Mouse (Mus musculus) heart, adult 18-20 months (tissue): Measurements from ENCODE around the gene Tunar. TPM values are rescaled to one million over a fixed set of nuclear protein-coding genes. Genes with fewer than 3 reads are reported as not detected.

Experiments
- DNase-seq, 2 experiments: peaks; one replicate each; pipeline ENCODE4 v3.0.0; 2021 to 2022; ENCODE audit warnings: mixed read lengths in 1 of 2
- long read RNA-seq, 2 experiments: library from polyadenylated mRNA; stranded (forward); transcript quantifications; one replicate each; pipeline ENCODE4 v2.0.0; 2021
- total RNA-seq, 2 experiments: library from RNA; stranded (reverse); gene quantifications; 2 replicates each; pipeline ENCODE4 v1.2.3; 2021

Gene Tunar
- not detected for total RNA-seq
- long read RNA-seq, experiment 1, result 0 reads
- long read RNA-seq, experiment 2, result 0 reads

DNA sequence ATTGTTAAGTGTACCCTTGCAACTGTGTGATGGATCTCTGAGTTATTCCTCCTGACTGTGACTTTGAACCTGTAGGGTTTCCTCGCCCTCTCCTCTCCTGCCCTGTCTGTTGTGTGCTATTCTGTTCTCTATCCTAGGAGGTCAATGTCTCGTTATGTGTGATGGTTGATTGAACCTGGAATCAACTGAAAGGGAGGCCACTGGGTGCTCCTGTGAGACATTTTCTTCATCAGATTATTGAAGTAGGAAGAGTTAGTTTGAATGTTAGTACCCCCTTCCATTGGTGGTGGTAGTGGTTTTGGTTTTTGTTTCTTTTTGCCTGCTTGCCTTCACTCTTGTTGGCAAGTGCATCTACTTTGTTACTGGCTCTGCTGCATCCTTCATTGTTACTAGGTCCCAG, at the start of gene Tunar:
Gene Tunar (plus strand): TSS at position 301 of the 400 bp plus-strand sequence.
- no peak for DNase-seq

DNA sequence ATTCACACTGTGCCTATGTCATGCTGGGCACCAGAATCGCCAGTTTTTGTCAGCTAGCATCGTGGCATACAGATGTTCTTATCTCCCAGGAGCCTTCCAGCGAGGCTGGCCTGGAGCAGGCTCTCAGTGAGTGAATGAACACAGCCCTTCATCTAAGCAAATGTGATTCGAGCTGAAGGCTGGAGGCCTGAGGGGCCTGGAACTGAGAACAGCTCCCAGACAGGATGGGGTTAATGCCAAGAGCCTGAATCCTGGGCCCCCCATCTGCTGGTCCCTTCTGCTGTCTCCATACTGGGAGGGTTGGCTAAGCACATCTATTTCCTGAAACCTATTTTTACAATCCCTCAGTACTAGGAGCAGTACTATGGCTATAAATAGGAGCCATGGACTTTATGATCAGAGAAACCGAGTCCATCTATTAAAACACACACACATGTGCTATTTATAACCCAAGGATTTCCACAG, 21.1 kb upstream of the Tunar start:
- peak in 1 of 2 experiments; percentile 11 for DNase-seq

DNA sequence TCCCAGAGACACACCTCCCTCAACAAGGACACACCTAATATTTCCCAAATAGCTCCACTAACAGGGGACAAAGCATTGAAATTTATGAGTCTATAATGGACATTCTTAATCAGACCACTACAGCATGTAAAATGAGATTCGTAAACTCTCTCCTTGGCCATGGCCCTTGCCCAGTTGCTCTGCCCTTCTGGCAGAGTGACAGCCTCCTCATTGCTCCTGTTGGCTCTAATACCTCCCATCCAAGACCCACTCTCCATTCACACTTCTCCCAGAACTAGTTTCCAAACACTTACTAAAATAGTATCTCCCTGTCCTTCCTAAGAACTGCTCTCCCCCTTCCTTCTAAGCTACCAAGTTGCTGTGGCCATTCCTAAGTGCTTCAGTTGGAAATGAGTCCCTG, 19.3 kb upstream of the Tunar start:
- no peak for DNase-seq

DNA sequence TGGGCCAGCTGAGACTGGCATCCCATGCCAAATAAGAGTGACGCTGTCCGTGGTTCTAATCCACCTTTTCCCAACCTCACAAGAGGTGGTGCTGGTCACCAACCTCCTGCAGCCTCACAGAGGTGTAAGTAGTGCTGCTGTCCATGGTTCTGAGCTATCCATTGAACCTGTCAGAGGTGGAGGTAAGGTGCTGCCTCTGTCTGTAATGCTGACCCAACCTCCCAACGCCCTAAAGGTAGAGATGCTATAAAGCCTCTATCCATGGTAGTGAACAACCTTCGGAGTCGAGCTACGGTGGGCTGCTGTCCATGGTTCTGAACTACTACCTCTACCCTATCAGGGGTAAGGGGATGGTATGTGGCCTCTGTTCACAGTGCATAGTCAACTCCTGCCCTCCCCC, 11.5 kb upstream of the Tunar start:
- peak; percentile 4 to 25 for DNase-seq

DNA sequence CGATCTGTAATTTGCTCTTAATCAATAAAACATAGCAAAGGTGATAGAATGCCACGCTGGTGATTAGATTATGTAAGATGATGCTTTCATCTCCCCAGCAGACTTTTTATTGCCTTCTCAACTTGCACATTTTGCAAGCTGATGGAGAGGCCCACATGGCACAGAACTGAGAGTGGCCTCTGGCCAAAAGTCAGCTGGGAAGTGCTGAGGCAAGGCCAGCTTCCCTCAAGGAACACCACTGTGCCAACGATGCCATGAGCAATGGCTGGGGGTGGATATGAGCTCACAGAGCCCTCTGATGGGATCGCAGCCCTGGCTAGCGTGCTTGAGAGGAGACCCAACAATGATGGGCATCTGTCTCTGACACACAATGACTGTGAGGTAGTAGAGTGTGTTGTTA, 6.6 kb upstream of the Tunar start:
- no peak for DNase-seq

DNA sequence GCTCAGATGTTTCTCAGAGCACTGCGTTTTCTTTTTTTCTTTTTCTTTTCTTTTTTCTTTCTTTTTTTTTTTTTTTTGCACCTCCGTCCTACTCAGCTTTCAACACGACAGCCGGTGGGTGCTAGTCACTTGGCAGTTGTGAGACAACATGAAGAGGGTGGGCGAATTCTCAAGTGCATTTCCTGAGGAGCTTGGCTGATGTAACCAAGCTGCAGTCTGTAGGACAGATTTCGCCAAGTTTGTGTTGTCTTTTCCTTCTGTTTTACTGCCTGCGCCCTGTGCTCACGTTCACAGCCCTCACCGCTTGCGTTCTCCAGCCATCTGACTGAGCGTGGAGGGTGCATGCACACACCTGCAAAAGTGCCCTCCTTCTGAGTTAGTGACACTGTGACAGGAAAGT, 5.3 kb upstream of the Tunar start:
- no peak for DNase-seq

DNA sequence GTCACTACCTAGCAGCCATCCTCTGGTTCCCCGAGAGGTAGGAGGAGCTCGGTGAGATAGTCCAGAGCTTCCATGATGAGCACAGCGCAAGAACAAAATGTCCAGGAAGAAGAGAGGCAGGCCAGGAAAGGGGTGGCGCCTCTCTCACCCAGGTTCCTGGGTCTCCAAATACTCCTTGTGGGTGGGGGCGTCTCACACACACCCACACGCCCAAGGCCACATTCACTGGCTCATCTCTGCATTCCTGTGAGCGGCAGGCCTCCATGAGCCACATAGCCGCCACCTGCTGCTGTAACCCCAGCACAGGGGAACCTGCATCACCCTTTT, 2.4 kb downstream of the Tunar start:
- DNase-seq, result no peak

DNA sequence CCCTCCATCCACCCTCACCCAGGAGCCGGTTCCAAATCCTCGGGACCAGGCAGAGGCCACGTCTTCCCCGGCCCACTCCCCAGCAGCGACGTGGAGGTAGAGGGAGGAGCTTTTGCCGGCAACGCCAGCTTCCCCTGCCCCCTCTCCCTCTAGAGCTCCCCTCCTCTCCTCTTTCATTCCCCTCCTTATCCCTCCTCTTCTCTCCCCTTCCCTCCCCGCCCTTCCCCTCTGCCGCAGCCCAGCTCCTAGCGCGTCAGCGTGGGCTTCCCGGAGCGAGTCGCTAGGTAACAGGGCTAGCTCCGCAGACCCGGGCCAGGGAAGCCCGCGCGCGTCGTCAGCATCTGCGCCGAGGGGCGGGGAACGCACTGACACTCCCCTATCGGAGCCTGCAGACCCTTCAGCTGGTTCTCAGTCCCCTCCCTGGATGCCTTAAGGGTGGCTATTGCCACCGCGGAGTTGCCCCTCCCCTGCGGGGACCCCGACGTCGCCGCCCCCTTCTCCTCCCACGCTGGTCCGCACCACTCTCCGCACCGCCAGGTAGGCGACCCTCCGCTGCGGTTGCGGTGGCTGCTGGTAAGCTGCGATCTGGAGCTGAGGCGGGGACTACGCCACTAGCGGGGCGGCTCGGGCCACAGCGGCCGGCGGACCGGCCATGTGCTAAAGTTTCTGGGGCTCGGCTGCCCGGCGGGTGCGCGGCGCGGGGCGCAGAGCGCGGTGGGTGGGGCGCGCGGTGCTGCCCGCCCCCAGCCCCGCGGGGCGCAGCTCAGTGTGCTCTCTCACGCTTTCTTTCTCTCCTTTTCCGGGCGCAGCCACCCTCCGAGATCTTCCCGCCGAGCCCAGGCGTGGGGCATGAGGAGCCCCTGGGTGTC, 3.0 kb downstream of the Tunar start:
- no peak for DNase-seq

DNA sequence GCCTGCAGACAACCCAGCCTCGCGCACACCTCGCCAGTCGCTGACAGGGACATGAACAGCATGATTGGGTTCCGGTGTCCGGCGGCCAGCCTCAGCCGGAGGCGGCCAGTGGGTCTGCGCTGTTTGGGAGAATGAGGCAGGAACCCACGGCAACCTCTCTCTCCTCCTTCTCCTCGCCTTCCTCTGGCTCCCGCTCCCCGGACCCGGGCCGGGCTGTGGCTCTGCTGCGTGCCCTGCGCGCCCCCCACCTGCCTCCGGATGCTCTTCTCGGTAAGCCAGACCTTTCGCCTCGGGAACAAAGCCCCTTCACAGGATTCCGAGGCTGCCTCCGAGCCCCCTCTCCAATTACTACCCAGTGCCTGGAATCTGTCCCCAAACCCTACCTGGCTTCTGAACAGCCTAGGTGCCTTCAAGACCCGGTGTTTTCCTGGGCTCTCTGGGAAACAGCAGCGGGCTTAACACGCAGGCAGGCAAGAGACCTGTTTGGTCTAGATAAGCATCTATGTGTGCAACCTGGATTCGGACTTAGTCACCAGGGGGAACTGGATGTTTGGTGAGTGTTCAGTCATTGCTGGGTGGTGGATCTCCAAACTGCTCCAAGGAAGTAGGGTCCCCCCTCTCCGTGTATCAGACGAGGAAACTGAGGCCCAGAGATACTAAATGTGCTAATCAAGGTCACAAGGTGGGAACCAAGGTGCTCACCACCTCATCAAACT, 3.8 kb downstream of the Tunar start:
- no peak for DNase-seq

DNA sequence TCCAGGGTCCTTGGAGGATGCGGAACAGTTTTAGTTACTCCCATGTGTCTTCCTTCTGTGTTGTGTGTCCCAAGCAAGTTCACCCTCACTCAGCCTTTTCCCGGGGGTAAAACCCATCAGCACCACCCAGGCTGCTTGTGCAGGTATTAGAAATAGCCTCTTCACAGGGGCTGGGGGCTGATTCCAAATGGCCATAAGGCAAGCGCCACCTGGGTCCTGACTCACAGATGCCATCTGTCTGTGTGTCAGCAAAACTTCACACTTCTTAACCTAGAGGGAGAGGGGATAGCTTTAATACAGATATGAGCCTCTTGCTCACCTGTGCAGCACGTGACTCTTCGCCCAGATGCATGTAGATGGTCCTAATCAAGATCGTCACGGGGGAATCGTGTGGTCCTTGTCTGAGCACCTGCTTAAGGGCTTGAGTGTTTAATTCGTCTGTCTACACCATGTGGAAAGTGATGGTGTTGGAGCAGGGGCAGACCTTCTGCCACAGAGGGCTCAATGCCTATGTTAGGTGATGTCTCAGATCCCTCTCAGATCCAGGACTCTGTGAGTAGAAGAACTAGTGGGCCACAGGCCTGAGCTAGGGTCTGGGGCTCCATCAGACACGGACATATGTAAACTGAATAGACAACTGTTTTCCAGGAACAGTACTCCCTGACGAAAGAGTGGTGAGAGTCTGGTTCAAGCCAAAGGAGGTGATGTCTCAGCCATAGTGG, 4.7 kb downstream of the Tunar start:
- DNase-seq, result no peak

DNA sequence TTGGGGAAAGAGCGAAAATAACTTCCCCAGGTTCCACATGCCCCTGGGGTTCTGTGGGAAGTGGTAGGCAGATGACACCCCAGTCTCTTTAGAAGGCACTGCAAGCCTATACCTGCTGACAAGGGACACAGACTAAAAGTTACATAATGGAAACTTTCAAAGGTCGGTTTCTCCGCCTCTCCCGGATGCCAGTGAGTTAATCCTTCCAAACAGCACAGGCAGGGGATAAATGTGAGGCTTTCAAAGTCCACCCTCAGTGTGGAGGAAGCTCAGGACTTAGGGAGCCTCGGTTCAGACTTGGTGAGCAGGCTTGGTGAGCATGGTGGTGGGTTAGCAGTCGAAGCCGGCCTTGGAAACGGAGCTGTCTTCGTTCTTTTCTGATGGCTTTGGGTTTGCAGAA, 7.9 kb downstream of the Tunar start:
- DNase-seq, result no peak

DNA sequence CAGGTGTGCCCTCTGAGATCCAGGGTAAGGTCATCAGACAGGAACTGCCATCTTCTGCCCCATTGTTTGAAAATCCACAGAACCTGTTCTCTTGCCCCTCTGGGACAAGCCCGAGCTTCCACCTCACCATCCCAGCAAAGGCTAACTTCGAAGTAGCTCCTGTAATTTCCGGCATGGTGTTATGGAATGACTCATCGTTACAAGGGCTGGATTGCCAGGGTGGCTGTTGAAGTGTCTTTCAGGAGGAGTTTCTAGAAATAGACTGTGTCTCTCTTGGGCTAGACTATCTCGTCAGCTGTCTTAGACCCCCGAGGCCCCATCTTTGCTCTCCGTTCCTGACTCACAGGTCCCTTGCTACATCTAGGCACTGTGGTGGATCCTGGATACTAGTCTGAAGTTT, 10.8 kb downstream of the Tunar start:
- DNase-seq, result no peak

DNA sequence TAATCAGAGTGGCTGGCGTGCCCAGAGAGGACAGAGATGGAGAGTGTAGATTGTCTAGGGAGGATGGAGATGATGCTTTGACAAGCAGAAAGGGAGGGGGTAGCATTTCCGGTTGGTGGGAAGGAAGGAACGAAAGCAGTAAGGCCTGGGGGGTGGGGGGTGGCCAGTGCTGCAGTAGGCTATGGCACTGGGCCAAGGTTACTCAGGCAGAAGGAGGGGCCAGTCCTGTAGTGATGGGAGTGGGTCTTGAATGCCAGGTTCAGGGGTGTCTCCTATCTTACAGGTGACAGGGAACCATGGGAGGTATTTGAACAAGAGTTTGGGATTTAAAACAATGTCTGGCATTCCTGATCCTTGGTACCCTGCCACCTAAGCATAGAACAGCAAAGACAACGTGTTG, 13.2 kb downstream of the Tunar start:
- DNase-seq, result no peak

DNA sequence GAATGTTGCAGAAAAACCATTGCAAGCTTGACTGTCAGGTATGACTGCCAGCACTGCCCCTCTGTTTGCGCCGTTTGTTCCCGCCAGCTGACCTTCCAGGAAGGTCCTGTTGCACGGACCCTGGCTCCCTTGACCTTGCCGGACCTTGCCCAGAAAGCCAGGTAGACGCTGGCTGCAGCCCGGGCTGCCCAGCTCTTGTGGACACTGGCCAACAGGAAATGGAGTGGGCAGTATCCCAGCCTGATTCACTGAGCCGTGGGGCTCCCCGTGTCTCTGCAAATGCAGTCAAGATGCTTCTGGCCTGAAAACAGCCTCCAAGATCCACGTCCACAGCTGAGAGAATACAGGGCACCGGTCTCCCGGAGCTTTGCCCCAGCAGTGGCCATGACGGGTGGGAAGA, 13.6 kb downstream of the Tunar start:
- DNase-seq, result no peak

DNA sequence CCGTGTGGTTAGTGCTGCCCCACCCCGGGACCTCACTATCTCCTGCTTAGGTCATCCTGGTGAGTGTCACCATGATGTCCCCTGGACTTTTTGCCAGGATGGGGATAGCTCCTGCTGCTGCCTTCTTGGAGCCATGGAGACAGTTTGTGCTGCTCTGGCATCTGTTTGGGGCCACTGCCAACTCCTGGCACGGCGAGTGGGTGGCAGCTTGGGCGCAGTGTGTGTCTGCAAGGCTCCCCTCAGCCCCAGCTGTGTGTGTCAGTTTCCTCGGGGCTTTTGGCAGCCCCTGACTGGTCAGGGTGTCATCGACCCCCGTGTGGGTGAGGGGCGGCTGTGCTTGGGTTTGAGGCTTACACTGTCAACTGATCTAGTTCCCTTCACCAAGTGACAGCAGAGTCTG, 20.6 kb downstream of the Tunar start:
- DNase-seq, result peak; percentile 5 to 14

DNA sequence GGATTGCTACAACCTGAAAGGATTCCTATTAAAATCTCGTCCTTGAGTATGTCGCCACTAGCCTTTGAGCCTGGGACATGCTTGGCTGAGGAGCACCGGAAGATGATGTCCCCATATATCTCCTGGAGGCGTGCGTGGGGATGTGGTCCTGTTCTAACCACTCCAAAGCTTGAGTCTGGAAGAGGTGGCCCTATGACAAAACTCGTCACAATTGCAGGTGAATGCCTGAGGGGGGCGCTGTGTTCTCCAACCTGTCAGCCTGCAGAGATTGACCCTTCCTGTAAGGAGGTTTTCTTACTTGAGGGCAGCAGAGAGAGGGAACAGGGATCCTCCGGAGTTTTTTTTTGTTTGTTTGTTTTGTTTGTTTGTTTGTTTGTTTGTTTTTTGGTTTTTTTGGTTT, 21.1 kb downstream of the Tunar start:
- DNase-seq, result no peak

DNA sequence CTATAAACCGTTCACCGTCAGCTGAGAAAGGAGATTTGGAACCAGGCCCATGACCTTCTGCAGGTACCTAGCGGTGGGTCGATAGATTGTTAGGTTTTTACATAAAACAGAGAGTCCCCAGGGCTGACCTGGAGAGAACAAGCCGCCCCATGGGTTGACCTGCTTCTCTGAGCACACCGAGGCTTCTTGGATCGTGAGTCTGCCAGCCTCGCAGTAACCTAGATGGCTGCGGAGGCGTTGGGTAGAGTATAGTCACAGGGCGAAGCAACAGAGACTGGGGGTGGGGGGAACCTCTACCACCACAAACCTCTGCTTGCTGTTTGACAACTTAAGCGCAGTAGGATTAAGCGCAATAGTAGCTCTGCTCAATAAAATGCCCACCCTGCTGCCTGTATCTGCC, 23.1 kb downstream of the Tunar start:
- no peak for DNase-seq

DNA sequence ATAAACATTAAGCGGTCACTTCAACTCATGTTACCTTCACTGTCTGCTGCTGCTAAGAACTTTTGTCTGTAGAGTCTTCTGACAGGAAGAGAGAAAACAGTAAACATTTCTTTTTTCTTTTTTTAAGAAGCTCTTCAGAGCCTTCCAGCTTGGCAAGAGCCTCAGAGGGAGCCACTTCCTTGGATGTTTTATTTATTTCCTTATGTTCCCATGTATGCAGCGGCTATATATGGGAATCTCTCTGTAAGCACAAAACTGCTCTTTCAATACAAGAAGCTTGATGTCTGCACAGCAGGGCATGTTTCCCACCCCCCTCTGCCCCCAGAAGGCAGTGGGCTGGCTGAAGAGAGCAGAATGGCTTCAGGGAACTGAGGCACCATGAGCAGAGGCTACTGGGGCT, 30.0 kb downstream of the Tunar start:
- DNase-seq, result no peak

DNA sequence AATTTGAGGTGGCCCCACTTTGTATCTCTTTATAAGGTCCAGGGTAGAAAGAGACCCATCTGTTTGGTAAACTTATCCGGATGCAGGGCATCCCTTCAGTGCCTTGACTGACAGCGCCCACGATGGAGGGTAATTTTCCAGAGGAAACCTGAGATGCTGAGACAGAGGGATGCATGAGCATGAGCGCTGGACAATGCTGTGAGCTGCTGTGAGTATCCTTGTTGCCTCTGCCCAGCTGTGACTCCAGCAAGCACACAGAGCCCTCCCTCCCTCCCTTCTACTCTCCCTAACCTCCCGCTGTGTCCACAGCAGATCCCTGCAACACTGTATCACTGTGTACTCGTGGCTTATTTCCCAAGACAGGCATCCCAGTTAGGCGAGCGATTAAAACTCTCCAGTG, 40.9 kb downstream of the Tunar start:
- DNase-seq, result no peak

DNA sequence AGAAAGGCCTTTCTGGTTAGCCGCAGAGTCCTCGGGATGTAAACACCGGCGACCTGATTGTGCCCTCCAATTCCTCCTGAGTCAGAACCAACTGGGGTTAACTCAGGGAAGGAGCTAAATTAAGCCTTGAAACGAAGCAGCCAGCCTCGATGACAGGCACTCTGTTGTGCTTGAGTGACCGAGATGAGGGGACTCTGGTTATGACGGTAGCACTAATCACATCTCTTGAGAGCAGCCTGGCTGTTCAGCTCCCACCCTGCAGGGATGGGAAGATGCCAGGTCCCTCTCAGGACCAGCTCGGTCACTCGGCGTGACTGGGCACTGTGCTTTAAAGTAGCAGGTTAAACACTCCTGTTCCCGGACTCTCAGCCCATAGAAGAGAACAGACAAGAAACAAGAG, 43.3 kb downstream of the Tunar start:
- DNase-seq, result peak; percentile 29 to 66

DNA sequence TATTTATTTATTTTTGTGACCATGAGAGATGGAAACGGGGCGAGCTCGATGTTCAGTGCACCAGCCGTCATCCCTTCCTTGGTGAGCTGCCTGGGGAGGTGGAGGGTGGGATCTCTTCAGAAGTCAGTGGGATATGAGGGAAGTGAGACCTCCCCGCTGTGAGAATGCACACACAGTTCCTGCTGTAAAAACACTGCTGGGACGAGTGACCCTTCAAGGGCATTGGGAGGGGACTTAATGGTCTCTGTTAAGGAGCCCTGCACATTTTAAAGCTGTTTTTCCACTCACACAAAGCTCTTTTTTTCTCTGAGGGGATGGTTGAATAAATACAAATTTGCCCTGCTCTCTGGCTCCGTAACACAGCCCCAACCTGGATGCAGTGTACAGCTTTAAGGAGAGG, 49.1 kb downstream of the Tunar start:
- DNase-seq, result no peak

DNA sequence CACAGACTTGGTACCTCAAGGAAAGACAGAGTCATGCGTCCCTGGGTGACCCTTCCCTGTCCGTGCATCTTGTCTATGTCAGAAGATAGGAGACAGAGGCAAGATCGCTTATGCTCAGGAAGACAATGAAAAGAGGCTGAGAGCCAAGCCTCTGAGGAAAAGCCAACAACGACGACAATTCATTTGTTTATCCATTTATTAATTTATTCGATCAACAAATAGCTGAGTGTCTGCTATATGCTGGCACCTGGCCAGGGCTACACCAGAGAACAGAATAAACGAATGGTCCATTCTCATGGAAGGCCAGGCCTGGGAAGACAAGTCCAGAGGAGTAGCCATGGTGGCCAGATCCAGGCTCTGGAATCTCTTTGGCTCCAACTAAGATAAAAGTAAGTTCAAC, 61.0 kb downstream of the Tunar start:
- DNase-seq, result no peak

DNA sequence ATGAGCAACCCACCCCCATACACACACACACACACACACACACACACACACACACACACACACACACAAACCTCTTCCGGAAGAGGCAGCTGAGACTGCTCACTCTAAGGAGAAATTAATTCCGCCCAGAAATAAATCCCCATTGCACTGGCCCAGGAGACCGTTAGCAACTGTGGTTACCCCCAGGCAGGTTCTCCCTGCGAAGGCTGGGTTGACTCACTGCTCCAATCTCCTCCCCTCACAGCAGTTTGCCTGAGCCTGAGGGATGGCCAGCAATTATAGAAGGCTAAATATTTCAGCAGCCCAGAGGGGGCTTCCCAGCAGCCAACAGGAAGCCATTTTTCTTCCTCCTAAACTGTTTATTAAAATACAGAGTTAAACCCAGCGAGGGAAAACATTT, 64.5 kb downstream of the Tunar start:
- no peak for DNase-seq
